ENCODE assay signal across 8 mouse cellular contexts in genomic region chr11:83409792-83410291, GRCm38 (mm10). TPM values are rescaled to one million over a fixed set of nuclear protein-coding genes. Genes with fewer than 3 reads are reported as not detected.
A peak's percentile ranks its signal among the peaks of the same experiment; 100 is the strongest.
DNase-seq lines count a peak whose midpoint lies in the region; ATAC-seq and TF ChIP-seq lines count a peak whose summit lies in the region.

No protein-coding gene starts in this region.

- H3K9ac ChIP-seq in kidney, embryonic 15.5 days = peak overlapping the region; percentile 71
- H3K9ac ChIP-seq in embryonic facial prominence, embryonic 14.5 days (ENCODE audit: low read depth, low read length) = peak overlapping the region; percentile 74
- H3K9ac ChIP-seq in neural tube, embryonic 15.5 days (replicated peaks) = peak overlapping the region; percentile 95

- no peak overlapping the region for H3K27ac ChIP-seq in kidney, embryonic 15.5 days
- no peak overlapping the region for H3K27ac ChIP-seq in bone marrow macrophage, adult 2 months (ENCODE audit: insufficient read depth, low read depth, low read length)
- no peak overlapping the region for H3K27ac ChIP-seq in embryonic facial prominence, embryonic 14.5 days (replicated peaks; ENCODE audit: low read depth, low read length)
- H3K27ac ChIP-seq in neural tube, embryonic 15.5 days (replicated peaks) = peak overlapping the region; percentile 76

- peaks cover 17% of the 10 kb centered on the region for H3K27me3 ChIP-seq in kidney, embryonic 15.5 days
- H3K27me3 ChIP-seq in embryonic facial prominence, embryonic 14.5 days (replicated peaks; ENCODE audit: control insufficient read depth, insufficient read depth, low read length) = no peaks in the 10 kb centered on the region; the same call in 1 of the 2 replicates
- no peaks in the 10 kb centered on the region for H3K27me3 ChIP-seq in neural tube, embryonic 15.5 days (replicated peaks)

- no peak for DNase-seq in kidney, adult 8-10 months
- DNase-seq in embryonic facial prominence, embryonic 14.5 days (ENCODE audit: low spot score) = no peak
- peak; percentile 5 for DNase-seq in kidney, postnatal 14 days
- DNase-seq in urinary bladder, postnatal 25 days (ENCODE audit: low spot score) = no peak
- DNase-seq in T-cell, adult 2 months (ENCODE audit: low spot score) = no peak

- peak overlapping the region; percentile 76 for H3K4me3 ChIP-seq in kidney, embryonic 15.5 days (replicated peaks)
- peak overlapping the region; percentile 30 for H3K4me3 ChIP-seq in bone marrow macrophage, adult 2 months (ENCODE audit: insufficient read depth, low read length)
- H3K4me3 ChIP-seq in embryonic facial prominence, embryonic 14.5 days (ENCODE audit: low read depth, low read length) = peak overlapping the region; percentile 71
- peak overlapping the region; percentile 88 for H3K4me3 ChIP-seq in neural tube, embryonic 15.5 days (replicated peaks)

- no peak for TF ChIP-seq POLR2A in bone marrow macrophage, adult 2 months (IDR thresholded peaks at IDR 0.05; ENCODE audit: borderline replicate concordance, low read depth, low read length)

- H3K4me2 ChIP-seq in kidney, embryonic 15.5 days = peak overlapping the region; percentile 97
- peak overlapping the region; percentile 90 for H3K4me2 ChIP-seq in embryonic facial prominence, embryonic 14.5 days (ENCODE audit: low read depth, low read length)
- H3K4me2 ChIP-seq in neural tube, embryonic 15.5 days = peak overlapping the region; percentile 92

- WGBS in kidney, embryonic 15.5 days = 2% methylated on average over 35 of the region's 40 CpGs
- 0% methylated on average over 17 of the region's 40 CpGs for WGBS in embryonic facial prominence, embryonic 14.5 days
- WGBS in neural tube, embryonic 15.5 days = 2% methylated on average over 29 of the region's 40 CpGs

- no peaks in the 10 kb centered on the region for H3K36me3 ChIP-seq in kidney, embryonic 15.5 days
- no peaks in the 10 kb centered on the region for H3K36me3 ChIP-seq in embryonic facial prominence, embryonic 14.5 days (ENCODE audit: control insufficient read depth, insufficient read depth, low read length)
- H3K36me3 ChIP-seq in neural tube, embryonic 15.5 days = no peaks in the 10 kb centered on the region

- no peaks in the 10 kb centered on the region for H3K9me3 ChIP-seq in kidney, embryonic 15.5 days (replicated peaks)
- H3K9me3 ChIP-seq in embryonic facial prominence, embryonic 14.5 days (ENCODE audit: control insufficient read depth, low read length) = no peaks in the 10 kb centered on the region
- no peaks in the 10 kb centered on the region for H3K9me3 ChIP-seq in neural tube, embryonic 15.5 days (replicated peaks)

- H3K4me1 ChIP-seq in kidney, embryonic 15.5 days = peaks cover 11% of the 10 kb centered on the region
- H3K4me1 ChIP-seq in bone marrow macrophage, adult 2 months (ENCODE audit: control insufficient read depth, insufficient read depth, low read length) = no peaks in the 10 kb centered on the region
- H3K4me1 ChIP-seq in embryonic facial prominence, embryonic 14.5 days (ENCODE audit: control insufficient read depth, insufficient read depth, low read length) = peaks cover 3% of the 10 kb centered on the region; the same call in 1 of the 2 replicates
- peaks cover 26% of the 10 kb centered on the region for H3K4me1 ChIP-seq in neural tube, embryonic 15.5 days

- TF ChIP-seq CTCF in bone marrow macrophage, adult 2 months (IDR thresholded peaks at IDR 0.05; ENCODE audit: low read depth, low read length) = no peak

- peak; percentile 43; the same call in 1 of the 2 replicates for ATAC-seq in kidney, embryonic 15.5 days (replicated peaks; ENCODE audit: low FRiP score)
- peak; percentile 20; the same call in 1 of the 2 replicates for ATAC-seq in embryonic facial prominence, embryonic 14.5 days (ENCODE audit: low read depth)
- ATAC-seq in neural tube, embryonic 15.5 days (ENCODE audit: low FRiP score) = peak; percentile 54

RNA-seq across cellular contexts. Expression of gene Rasl10b, which starts 0.9 kb away (rescaled TPM):
- 1.0 and 1.6 TPM in 2 replicates for polyA plus RNA-seq in kidney, embryonic 15.5 days (2015; fragmentation: Nextera tagmentation; extraction: Ambion mirVana)
- not detected in 2 replicates for polyA plus RNA-seq in bone marrow macrophage, adult 2 months (2012; ENCODE audit: insufficient read depth, insufficient read length, missing spikeins)
- polyA plus RNA-seq in embryonic facial prominence, embryonic 14.5 days (2014; fragmentation: Nextera tagmentation; extraction: Ambion mirVana) = 2.3 and 2.9 TPM in 2 replicates
- polyA plus RNA-seq in neural tube, embryonic 15.5 days (2015; fragmentation: Nextera tagmentation; extraction: Ambion mirVana) = 38.3 and 52.2 TPM in 2 replicates

RNA-seq across cellular contexts. Expression of gene Gas2l2, which starts 19.4 kb away (rescaled TPM):
- not detected in 2 replicates for polyA plus RNA-seq in kidney, embryonic 15.5 days (2015; fragmentation: Nextera tagmentation; extraction: Ambion mirVana)
- polyA plus RNA-seq in bone marrow macrophage, adult 2 months (2012; ENCODE audit: insufficient read depth, insufficient read length, missing spikeins) = not detected in 2 replicates
- polyA plus RNA-seq in embryonic facial prominence, embryonic 14.5 days (2014; fragmentation: Nextera tagmentation; extraction: Ambion mirVana) = 0.08 and 0.38 TPM in 2 replicates
- 0.37 and 0.41 TPM in 2 replicates for polyA plus RNA-seq in neural tube, embryonic 15.5 days (2015; fragmentation: Nextera tagmentation; extraction: Ambion mirVana)

RNA-seq across cellular contexts. Expression of gene 1700020L24Rik, which starts 27.6 kb away (rescaled TPM):
- polyA plus RNA-seq in kidney, embryonic 15.5 days (2015; fragmentation: Nextera tagmentation; extraction: Ambion mirVana) = 0.35 TPM in 1 of 2 replicates, not detected in the other
- not detected in 2 replicates for polyA plus RNA-seq in bone marrow macrophage, adult 2 months (2012; ENCODE audit: insufficient read depth, insufficient read length, missing spikeins)
- polyA plus RNA-seq in embryonic facial prominence, embryonic 14.5 days (2014; fragmentation: Nextera tagmentation; extraction: Ambion mirVana) = 0.54 and 0.77 TPM in 2 replicates
- 0.37 and 0.54 TPM in 2 replicates for polyA plus RNA-seq in neural tube, embryonic 15.5 days (2015; fragmentation: Nextera tagmentation; extraction: Ambion mirVana)

RNA-seq across cellular contexts. Expression of gene Mmp28, which starts 53.0 kb away (rescaled TPM):
- polyA plus RNA-seq in kidney, embryonic 15.5 days (2015; fragmentation: Nextera tagmentation; extraction: Ambion mirVana) = 1.3 and 1.4 TPM in 2 replicates
- polyA plus RNA-seq in bone marrow macrophage, adult 2 months (2012; ENCODE audit: insufficient read depth, insufficient read length, missing spikeins) = 0.57 and 0.58 TPM in 2 replicates
- 4.3 and 4.7 TPM in 2 replicates for polyA plus RNA-seq in embryonic facial prominence, embryonic 14.5 days (2014; fragmentation: Nextera tagmentation; extraction: Ambion mirVana)
- 3.9 and 4.6 TPM in 2 replicates for polyA plus RNA-seq in neural tube, embryonic 15.5 days (2015; fragmentation: Nextera tagmentation; extraction: Ambion mirVana)

Comparison
In these comparisons a context has a peak if more than half of its experiments do, and no peak if none do; other contexts are left out.
1. H3K4me3 ChIP-seq: peak in every context shown above with its lines; median percentile 88 in neural tube, embryonic 15.5 days; 76 in kidney, embryonic 15.5 days; 71 in embryonic facial prominence, embryonic 14.5 days; 30 in bone marrow macrophage, adult 2 months.
2. RNA of gene Rasl10b, which starts 0.9 kb away (polyA plus RNA-seq): 38.3 to 52.2 TPM in neural tube, embryonic 15.5 days; 2.3 to 2.9 TPM in embryonic facial prominence, embryonic 14.5 days, 1.0 to 1.6 TPM in kidney, embryonic 15.5 days and not detected in bone marrow macrophage, adult 2 months; every median in the first group is over 10 times any median in the second.
3. Peak in every context shown above with its lines, with median percentiles within 50 percentile points of each other: ATAC-seq, H3K4me2 ChIP-seq and H3K9ac ChIP-seq.